Mouse (Mus musculus): ENCODE data around the gene Klhl31. TPM values are rescaled to one million over a fixed set of nuclear protein-coding genes. Genes with fewer than 3 reads are reported as not detected.

The Klhl31 gene
- total RNA-seq, 1 experiment: 0.04 TPM

DNA sequence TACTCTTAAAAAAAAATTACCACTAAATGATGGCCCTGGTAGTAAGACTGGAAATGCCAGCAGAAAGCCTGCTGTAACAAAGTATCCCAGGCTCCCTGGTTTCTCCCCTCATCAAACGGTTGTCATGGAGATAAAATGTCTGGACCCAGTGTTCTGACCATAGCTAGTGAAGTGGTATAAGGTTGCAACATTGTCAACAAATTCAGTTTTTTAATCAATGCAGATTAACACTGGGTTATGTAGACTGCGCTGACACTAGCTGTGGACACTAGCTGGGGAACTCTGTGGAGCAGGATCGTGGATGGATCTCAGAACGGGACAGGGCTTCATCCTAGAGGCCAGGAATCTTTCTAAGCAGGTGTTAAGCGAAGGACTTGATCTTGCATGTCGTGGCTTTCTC, 70.2 kb downstream of the Klhl31 start:
- Histone ChIP-seq H3K4me3 (ENCODE audit: insufficient read depth in 1 of 2, low read depth in 1 of 2, low read length in 2 of 2, poor library complexity in 1 of 2, severe bottlenecking in 1 of 2) (no peak overlapping the region), H3K4me1 (ENCODE audit: control insufficient read depth in 2 of 2, insufficient read depth in 2 of 2, low read length in 2 of 2, poor library complexity in 1 of 2) (no peaks in the 10 kb centered on the region), H3K27ac (ENCODE audit: insufficient read depth, low read depth, low read length, poor library complexity, severe bottlenecking) (no peak overlapping the region), H3K9ac (ENCODE audit: insufficient read depth, low read depth, low read length, poor library complexity, severe bottlenecking) (no peak overlapping the region), H3K36me3 (ENCODE audit: control insufficient read depth, insufficient read depth, low read length, poor library complexity, severe bottlenecking) (no peaks in the 10 kb centered on the region), H3K9me3 (ENCODE audit: control insufficient read depth, insufficient read depth, low read depth, low read length) (no peaks in the 10 kb centered on the region)
- TF ChIP-seq MAFK (IDR thresholded peaks at IDR 0.05; ENCODE audit: insufficient read depth, low read depth, low read length) (no peak), HCFC1 (IDR thresholded peaks at IDR 0.05; ENCODE audit: borderline replicate concordance, insufficient read depth, low read length) (no peak), ZNF384 (IDR thresholded peaks at IDR 0.05; ENCODE audit: low read depth, low read length) (no peak), CHD2 (IDR thresholded peaks at IDR 0.05; ENCODE audit: low read depth, low read length) (no peak), ZC3H11A (IDR thresholded peaks at IDR 0.05; ENCODE audit: borderline replicate concordance, low read depth, low read length) (no peak)
- no peak for DNase-seq (ENCODE audit: low read depth, low spot score)
- in situ Hi-C loops (cut with MboI; ENCODE audit: low sequenced_read_pairs in 2 of 2, unreplicated experiment in 2 of 2): no loop called here

DNA sequence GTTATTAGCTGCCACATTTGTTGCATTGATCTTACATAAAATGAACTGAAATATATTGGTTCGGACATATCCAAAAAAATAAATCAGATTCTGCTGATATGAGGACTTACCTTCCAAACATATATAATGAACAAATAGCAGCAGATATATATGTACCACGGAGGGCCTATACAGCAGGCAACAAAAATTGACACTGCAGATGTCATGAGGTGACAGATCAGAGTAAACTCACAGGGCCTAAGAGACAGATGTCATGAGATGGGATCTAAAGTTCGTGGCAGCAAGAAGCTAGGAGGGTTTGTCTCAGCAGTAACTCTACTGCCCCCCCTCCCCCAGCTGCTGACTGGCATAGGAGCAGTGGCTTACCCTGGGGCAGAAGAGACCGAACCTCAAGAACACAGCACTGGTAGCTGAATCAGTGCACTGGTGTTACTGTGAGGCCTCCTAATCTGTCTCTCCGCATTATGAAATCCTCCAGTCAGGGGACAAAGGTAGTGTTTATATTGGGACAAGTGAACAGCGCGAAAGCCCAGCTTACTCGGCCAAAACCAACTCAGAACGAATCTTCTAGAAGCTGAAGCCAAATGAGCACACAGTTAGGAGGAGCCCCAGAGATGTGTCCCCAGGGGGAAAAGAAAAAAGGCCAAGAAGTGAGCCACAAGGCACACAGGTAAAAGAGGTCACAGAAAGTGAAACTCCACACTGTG, 71.3 kb downstream of the Klhl31 start:
- no peak overlapping the region for H3K27ac ChIP-seq (ENCODE audit: insufficient read depth, low read depth, low read length, poor library complexity, severe bottlenecking)
- H3K4me1 ChIP-seq (ENCODE audit: control insufficient read depth in 2 of 2, insufficient read depth in 2 of 2, low read length in 2 of 2, poor library complexity in 1 of 2): no peaks in the 10 kb centered on the region
- no peak for DNase-seq (ENCODE audit: low read depth, low spot score)
- TF ChIP-seq ZC3H11A (IDR thresholded peaks at IDR 0.05; ENCODE audit: borderline replicate concordance, low read depth, low read length): no peak
- TF ChIP-seq ZNF384 (IDR thresholded peaks at IDR 0.05; ENCODE audit: low read depth, low read length): no peak
- no peak for TF ChIP-seq HCFC1 (IDR thresholded peaks at IDR 0.05; ENCODE audit: borderline replicate concordance, insufficient read depth, low read length)
- TF ChIP-seq MAFK (IDR thresholded peaks at IDR 0.05; ENCODE audit: insufficient read depth, low read depth, low read length): no peak
- no peak for TF ChIP-seq CHD2 (IDR thresholded peaks at IDR 0.05; ENCODE audit: low read depth, low read length)
- no peak overlapping the region for H3K4me3 ChIP-seq (ENCODE audit: insufficient read depth in 1 of 2, low read depth in 1 of 2, low read length in 2 of 2, poor library complexity in 1 of 2, severe bottlenecking in 1 of 2)
- no peak overlapping the region for H3K9ac ChIP-seq (ENCODE audit: insufficient read depth, low read depth, low read length, poor library complexity, severe bottlenecking)
- H3K9me3 ChIP-seq (ENCODE audit: control insufficient read depth, insufficient read depth, low read depth, low read length): no peaks in the 10 kb centered on the region
- in situ Hi-C loops (cut with MboI; ENCODE audit: low sequenced_read_pairs in 2 of 2, unreplicated experiment in 2 of 2): no loop called here
- H3K36me3 ChIP-seq (ENCODE audit: control insufficient read depth, insufficient read depth, low read length, poor library complexity, severe bottlenecking): no peaks in the 10 kb centered on the region

DNA sequence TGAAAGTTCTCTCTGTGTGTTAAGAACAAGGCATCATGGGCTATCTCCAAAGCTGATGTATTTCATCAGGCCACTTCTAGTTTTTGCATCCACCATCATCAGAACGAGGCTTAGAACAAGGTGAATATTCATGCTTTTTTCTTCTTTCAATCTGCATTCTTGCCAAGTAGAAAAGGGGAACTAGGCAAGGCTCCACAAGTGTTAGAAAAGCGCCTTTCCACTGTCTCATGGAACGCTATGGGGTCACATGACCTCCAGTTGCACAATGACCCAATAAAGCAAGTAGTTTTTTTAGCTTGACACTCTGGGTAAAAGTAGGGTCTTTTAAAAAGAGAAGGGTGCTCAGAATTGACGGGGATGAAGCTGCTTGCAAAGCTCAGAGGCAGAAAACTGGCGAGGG, 72.7 kb downstream of the Klhl31 start:
- Histone ChIP-seq H3K27ac (ENCODE audit: insufficient read depth, low read depth, low read length, poor library complexity, severe bottlenecking) (no peak overlapping the region), H3K4me3 (ENCODE audit: insufficient read depth in 1 of 2, low read depth in 1 of 2, low read length in 2 of 2, poor library complexity in 1 of 2, severe bottlenecking in 1 of 2) (no peak overlapping the region), H3K36me3 (ENCODE audit: control insufficient read depth, insufficient read depth, low read length, poor library complexity, severe bottlenecking) (no peaks in the 10 kb centered on the region), H3K9me3 (ENCODE audit: control insufficient read depth, insufficient read depth, low read depth, low read length) (no peaks in the 10 kb centered on the region), H3K4me1 (ENCODE audit: control insufficient read depth in 2 of 2, insufficient read depth in 2 of 2, low read length in 2 of 2, poor library complexity in 1 of 2) (no peaks in the 10 kb centered on the region), H3K9ac (ENCODE audit: insufficient read depth, low read depth, low read length, poor library complexity, severe bottlenecking) (no peak overlapping the region)
- in situ Hi-C loops (cut with MboI; ENCODE audit: low sequenced_read_pairs in 2 of 2, unreplicated experiment in 2 of 2): no loop called here
- DNase-seq (ENCODE audit: low read depth, low spot score): no peak
- TF ChIP-seq ZNF384 (IDR thresholded peaks at IDR 0.05; ENCODE audit: low read depth, low read length): no peak

Other genes with a start within 250 kb of the Klhl31 start
- 7.7 and 10.7 TPM in 2 replicates for gene Lrrc1, start 91.6 kb upstream of the Klhl31 start, total RNA-seq (2012; rRNA removed)
- gene Gclc, start 118.0 kb downstream of the Klhl31 start, total RNA-seq (2012; rRNA removed): 25.2 and 30.1 TPM in 2 replicates